Mouse (Mus musculus): ENCODE data around the gene Ehd2.

Gene Ehd2

DNA sequence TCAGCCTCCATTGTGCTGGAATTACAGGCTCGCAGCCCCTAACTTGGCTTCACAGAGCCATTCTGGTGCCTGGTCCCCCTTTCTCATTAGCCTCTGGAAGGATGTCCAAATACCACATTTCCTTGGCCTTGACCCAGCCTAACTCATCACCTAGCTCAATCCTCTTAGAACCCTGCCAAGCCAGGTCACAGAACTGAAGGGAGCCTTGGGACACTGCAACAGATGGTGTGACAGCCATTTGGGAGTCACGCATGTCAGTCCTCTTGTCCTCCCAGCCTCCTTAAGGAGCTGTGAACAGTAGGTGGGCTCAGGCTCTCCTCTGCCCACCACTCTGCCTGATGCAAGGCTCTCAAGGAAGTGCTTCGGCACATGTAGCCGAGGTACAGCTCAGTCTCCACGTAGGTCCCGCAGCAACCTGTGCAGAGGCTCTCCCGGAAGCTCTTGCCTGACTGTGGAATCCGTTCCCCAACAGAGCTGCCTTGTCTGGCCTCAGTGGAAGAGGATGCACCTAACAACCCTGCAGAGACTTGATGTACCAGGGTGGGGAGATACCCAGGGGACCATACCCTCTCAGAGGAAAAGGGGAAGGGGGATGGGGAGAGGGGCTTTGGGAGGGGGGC is 59.3 kb downstream of the Ehd2 start:
- DNase-seq (ENCODE audit: low spot score in 2 of 2) = no peak

DNA sequence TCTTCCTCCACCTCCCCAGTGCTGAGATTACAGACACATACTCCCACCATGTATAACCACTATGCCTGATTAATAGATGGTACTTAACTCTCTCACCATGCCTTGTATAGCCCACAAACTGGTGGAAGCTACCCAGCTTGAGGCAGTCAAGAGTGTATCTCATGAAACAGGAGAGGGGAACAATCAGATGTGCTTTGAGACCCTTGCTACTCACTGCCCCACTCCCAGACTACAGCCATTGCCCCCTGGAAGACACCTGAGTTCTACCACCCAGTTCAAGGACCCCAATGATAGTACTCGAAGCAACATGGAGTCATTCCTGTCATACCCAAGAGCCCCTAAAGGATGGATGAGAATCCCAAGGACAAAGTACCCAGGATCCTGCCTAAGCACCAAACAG is 60.8 kb downstream of the Ehd2 start:
- no peak for DNase-seq (ENCODE audit: low spot score in 2 of 2)

DNA sequence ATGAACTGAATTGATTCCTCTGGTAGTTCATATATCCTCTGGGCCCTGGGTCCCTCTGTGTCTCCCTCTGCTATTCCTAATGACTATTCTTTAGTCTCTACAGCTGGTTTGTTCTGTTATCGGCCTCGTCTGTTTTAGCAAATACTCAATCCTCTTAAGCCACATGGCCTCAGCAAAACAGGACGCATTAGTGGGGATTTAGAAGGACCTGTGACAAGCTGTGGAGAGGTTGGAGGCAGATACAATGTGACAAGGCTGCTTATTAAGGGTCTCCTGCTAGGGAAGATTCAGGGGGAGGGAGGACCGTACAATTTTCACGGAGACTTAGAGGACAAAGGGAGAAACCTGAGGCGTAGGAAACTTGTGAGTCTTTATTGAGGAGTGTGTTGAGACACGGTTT is 61.5 kb downstream of the Ehd2 start:
- no peak for DNase-seq (ENCODE audit: low spot score in 2 of 2)

DNA sequence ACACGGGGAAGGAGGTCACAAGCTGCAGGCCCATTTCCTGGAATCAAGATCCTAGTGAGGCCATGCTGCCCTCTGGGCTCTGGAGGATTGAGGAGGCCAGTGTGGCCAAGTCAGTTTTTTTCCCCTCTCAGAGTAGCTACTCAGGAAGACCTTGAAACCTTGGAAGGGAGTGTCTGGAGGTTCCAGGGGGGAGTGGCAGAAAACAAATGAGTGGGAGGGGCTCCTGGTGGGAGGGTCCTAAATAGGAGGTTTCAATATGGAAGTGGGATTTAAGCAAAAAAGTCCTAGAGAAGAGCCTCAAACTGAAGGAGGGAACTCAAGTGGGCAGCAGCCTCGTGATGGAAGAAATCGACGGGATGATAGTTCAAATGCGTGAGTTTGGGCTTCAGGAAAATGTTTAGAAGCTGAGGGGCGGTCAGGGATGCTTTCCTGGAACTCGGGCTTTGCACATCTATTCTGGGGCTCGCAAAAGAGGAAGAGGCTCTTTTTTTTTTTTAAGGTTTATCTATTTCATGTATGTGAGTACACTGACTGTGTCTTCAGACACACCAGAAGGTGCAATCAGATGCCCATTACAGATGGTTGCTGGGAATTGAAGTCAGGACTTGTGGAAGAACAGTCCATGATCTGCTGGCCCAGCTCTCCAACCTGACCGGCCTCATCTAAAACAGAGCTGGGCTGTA is 65.9 kb downstream of the Ehd2 start:
- no peak for DNase-seq (ENCODE audit: low spot score in 2 of 2)

Data from frontal cortex, postnatal 36 days (tissue).